Mouse (Mus musculus): Measurements from ENCODE around the gene Bloc1s3. TPM values are rescaled to one million over a fixed set of nuclear protein-coding genes. Genes with fewer than 3 reads are reported as not detected.

The Bloc1s3 gene
- polyA plus RNA-seq, 1 experiment from 2014 or later = 0.94 TPM

GRCm38 (mm10) chr7:19477084-19477483 is 31.1 kb downstream of the Bloc1s3 start:
- WGBS (ENCODE audit: insufficient replicate concordance) = 48% methylated on average over 2 of the region's 2 CpGs
- Histone ChIP-seq H3K4me2 (ENCODE audit: low read depth, low read length) (no peak overlapping the region), H3K9me3 (ENCODE audit: low read length) (no peaks in the 10 kb centered on the region), H3K9ac (replicated peaks) (no peak overlapping the region), H3K4me1 (ENCODE audit: insufficient read depth) (peaks cover 10% of the 10 kb centered on the region), H3K4me3 (ENCODE audit: low read depth, low read length) (no peak overlapping the region), H3K27me3 (ENCODE audit: insufficient read depth, low read length) (peaks cover 28% of the 10 kb centered on the region), H3K36me3 (replicated peaks; ENCODE audit: insufficient read depth, low read length) (no peaks in the 10 kb centered on the region), H3K27ac (ENCODE audit: low read depth) (no peak overlapping the region)
- TF ChIP-seq CTCF (IDR thresholded peaks at IDR 0.05; ENCODE audit: low read depth) (peak; percentile 40), EP300 (IDR thresholded peaks at IDR 0.05; ENCODE audit: low read depth) (no peak)
- DNase-seq = no peak
- ATAC-seq = no peak

- H3K4me2 ChIP-seq (ENCODE audit: low read depth, low read length) = peak overlapping the region; percentile 77
- peak overlapping the region; percentile 80 for H3K27ac ChIP-seq (ENCODE audit: low read depth)
- peaks cover 34% of the 10 kb centered on the region for H3K27me3 ChIP-seq (ENCODE audit: insufficient read depth, low read length)
- H3K4me1 ChIP-seq (ENCODE audit: insufficient read depth) = peaks cover 14% of the 10 kb centered on the region
- peak; percentile 77 for DNase-seq
- H3K4me3 ChIP-seq (ENCODE audit: low read depth, low read length) = peak overlapping the region; percentile 49
- H3K36me3 ChIP-seq (replicated peaks; ENCODE audit: insufficient read depth, low read length) = no peaks in the 10 kb centered on the region
- peak; percentile 67 for ATAC-seq
- H3K9me3 ChIP-seq (ENCODE audit: low read length) = no peaks in the 10 kb centered on the region
- TF ChIP-seq CTCF (IDR thresholded peaks at IDR 0.05; ENCODE audit: low read depth) = no peak
- no peak for TF ChIP-seq EP300 (IDR thresholded peaks at IDR 0.05; ENCODE audit: low read depth)
- H3K9ac ChIP-seq (replicated peaks) = peak overlapping the region; percentile 44; the same call in 1 of the 2 replicates
- WGBS (ENCODE audit: insufficient replicate concordance) = under 1% methylated on average over 40 of the region's 89 CpGs
Observed at GRCm38 (mm10) chr7:19473875-19474443, 34.2 kb downstream of the Bloc1s3 start.

DNA sequence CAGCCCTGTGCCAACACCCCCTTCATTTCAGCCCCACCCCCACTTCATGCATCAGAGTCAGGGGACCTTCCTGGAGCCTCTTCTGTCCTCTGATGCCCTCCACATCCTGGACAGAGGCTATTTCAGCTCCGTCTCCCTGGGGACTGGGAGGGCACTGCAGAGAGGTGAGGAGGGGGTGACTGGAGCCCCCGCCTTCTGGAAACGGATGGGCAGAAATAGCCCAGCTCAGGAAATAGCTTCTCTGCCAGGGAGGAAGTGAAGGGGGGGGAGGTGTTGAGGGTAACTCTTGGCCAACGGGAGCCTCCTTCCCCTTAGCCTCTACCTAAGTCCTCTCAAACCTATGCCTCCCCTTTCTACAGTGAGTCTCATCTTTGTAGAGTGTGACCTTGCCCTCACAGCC is 35.8 kb downstream of the Bloc1s3 start:
- no peaks in the 10 kb centered on the region for H3K9me3 ChIP-seq (ENCODE audit: low read length)
- no peak overlapping the region for H3K9ac ChIP-seq (replicated peaks)
- peaks cover 16% of the 10 kb centered on the region for H3K4me1 ChIP-seq (ENCODE audit: insufficient read depth)
- 2% methylated on average over 4 of the region's 4 CpGs for WGBS (ENCODE audit: insufficient replicate concordance)
- peak overlapping the region; percentile 77 for H3K4me2 ChIP-seq (ENCODE audit: low read depth, low read length)
- H3K27me3 ChIP-seq (ENCODE audit: insufficient read depth, low read length) = peaks cover 36% of the 10 kb centered on the region
- peak; percentile 47 for ATAC-seq
- H3K27ac ChIP-seq (ENCODE audit: low read depth) = peak overlapping the region; percentile 80
- TF ChIP-seq EP300 (IDR thresholded peaks at IDR 0.05; ENCODE audit: low read depth) = no peak
- TF ChIP-seq CTCF (IDR thresholded peaks at IDR 0.05; ENCODE audit: low read depth) = no peak
- DNase-seq = peak; percentile 47
- no peaks in the 10 kb centered on the region for H3K36me3 ChIP-seq (replicated peaks; ENCODE audit: insufficient read depth, low read length)
- H3K4me3 ChIP-seq (ENCODE audit: low read depth, low read length) = no peak overlapping the region

GRCm38 (mm10) chr7:19470308-19470707 is 37.9 kb downstream of the Bloc1s3 start:
- Histone ChIP-seq H3K4me1 (ENCODE audit: insufficient read depth) (peaks cover 16% of the 10 kb centered on the region), H3K36me3 (replicated peaks; ENCODE audit: insufficient read depth, low read length) (no peaks in the 10 kb centered on the region), H3K9me3 (ENCODE audit: low read length) (no peaks in the 10 kb centered on the region), H3K4me2 (ENCODE audit: low read depth, low read length) (no peak overlapping the region), H3K4me3 (ENCODE audit: low read depth, low read length) (no peak overlapping the region), H3K27me3 (ENCODE audit: insufficient read depth, low read length) (peaks cover 36% of the 10 kb centered on the region), H3K27ac (ENCODE audit: low read depth) (no peak overlapping the region), H3K9ac (replicated peaks) (no peak overlapping the region)
- DNase-seq (no peak), ATAC-seq (no peak)
- 44% methylated on average over 14 of the region's 14 CpGs for WGBS (ENCODE audit: insufficient replicate concordance)
- TF ChIP-seq EP300 (IDR thresholded peaks at IDR 0.05; ENCODE audit: low read depth) (no peak), CTCF (IDR thresholded peaks at IDR 0.05; ENCODE audit: low read depth) (no peak)

DNA sequence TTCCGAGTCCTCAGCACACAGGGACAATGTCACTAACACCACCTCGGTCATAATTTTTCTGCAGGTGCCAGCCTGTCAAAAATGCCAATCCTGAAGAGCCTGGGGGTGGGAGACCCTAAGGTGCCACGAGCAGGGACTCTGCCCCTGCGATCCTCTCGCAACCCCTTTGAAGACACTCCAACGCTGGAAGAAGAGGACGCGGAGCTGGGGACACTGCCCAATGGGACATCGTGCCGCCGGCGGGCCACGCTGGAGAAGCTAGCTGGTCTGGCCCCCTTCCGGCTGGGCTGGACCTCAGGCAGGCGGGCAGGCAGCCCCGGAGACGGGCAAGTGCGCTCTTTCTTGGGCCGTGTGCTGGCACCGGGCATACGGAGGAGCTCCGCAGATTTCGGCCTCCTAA is 38.8 kb downstream of the Bloc1s3 start:
- WGBS (ENCODE audit: insufficient replicate concordance) = 67% methylated on average over 23 of the region's 23 CpGs
- Histone ChIP-seq H3K4me3 (ENCODE audit: low read depth, low read length) (no peak overlapping the region), H3K27me3 (ENCODE audit: insufficient read depth, low read length) (peaks cover 27% of the 10 kb centered on the region)

DNA sequence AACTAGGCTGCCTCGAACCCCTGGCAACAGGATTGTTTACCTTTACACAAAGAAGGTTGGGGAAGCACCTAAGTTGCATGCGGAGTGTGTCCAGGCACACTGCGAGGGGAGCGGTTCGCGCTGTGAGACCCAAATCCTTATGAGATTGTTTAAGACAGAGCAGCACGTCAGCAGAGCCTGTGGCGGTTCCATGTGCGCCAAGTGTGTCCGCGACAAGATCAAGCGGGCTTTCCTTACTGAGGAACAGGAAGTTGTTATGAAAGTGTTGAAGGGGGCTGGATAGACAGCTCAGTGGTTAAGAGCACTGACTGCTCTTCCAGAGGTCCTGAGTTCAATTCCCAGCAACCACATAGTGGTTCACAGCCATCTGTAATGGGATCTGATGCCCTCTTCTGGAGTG is 39.9 kb downstream of the Bloc1s3 start:
- H3K4me2 ChIP-seq (ENCODE audit: low read depth, low read length) = no peak overlapping the region

More for the DNA sequence above, 38.8 kb downstream of the Bloc1s3 start:
- DNase-seq (no peak), ATAC-seq (no peak)
- TF ChIP-seq CTCF (IDR thresholded peaks at IDR 0.05; ENCODE audit: low read depth) (no peak), EP300 (IDR thresholded peaks at IDR 0.05; ENCODE audit: low read depth) (no peak)
- H3K4me2 ChIP-seq (ENCODE audit: low read depth, low read length) = no peak overlapping the region
- peaks cover 16% of the 10 kb centered on the region for H3K4me1 ChIP-seq (ENCODE audit: insufficient read depth)
- H3K36me3 ChIP-seq (replicated peaks; ENCODE audit: insufficient read depth, low read length) = no peaks in the 10 kb centered on the region
- no peak overlapping the region for H3K9ac ChIP-seq (replicated peaks)
- no peaks in the 10 kb centered on the region for H3K9me3 ChIP-seq (ENCODE audit: low read length)
- H3K27ac ChIP-seq (ENCODE audit: low read depth) = no peak overlapping the region

More for the DNA sequence above, 39.9 kb downstream of the Bloc1s3 start:
- Histone ChIP-seq H3K4me3 (ENCODE audit: low read depth, low read length) (no peak overlapping the region), H3K36me3 (replicated peaks; ENCODE audit: insufficient read depth, low read length) (no peaks in the 10 kb centered on the region), H3K27ac (ENCODE audit: low read depth) (no peak overlapping the region), H3K4me1 (ENCODE audit: insufficient read depth) (peaks cover 16% of the 10 kb centered on the region), H3K27me3 (ENCODE audit: insufficient read depth, low read length) (peaks cover 19% of the 10 kb centered on the region), H3K9me3 (ENCODE audit: low read length) (no peaks in the 10 kb centered on the region), H3K9ac (replicated peaks) (no peak overlapping the region)
- ATAC-seq (no peak), DNase-seq (no peak)
- 40% methylated on average over 12 of the region's 12 CpGs for WGBS (ENCODE audit: insufficient replicate concordance)
- TF ChIP-seq EP300 (IDR thresholded peaks at IDR 0.05; ENCODE audit: low read depth) = no peak
- no peak for TF ChIP-seq CTCF (IDR thresholded peaks at IDR 0.05; ENCODE audit: low read depth)
